Mouse (Mus musculus) adrenal gland, postnatal 10 days (tissue): ENCODE measurements around the gene Gatd1. TPM values are rescaled to one million over a fixed set of nuclear protein-coding genes. Genes with fewer than 3 reads are reported as not detected.
"Not testable (repeated sequence)": the region's sequence is repeated elsewhere in the genome, so short reads cannot be mapped to it uniquely, and the experiment has no call there.

ENCODE experiments used
- DNase-seq: peaks from one replicate; pipeline ENCODE4 v3.0.0; 2021; ENCODE audit warnings: mixed read lengths
- long read RNA-seq, 2 experiments: library from polyadenylated mRNA; stranded (forward); transcript quantifications; one replicate each; pipeline ENCODE4 v2.0.0; 2021
- total RNA-seq, 2 experiments: library from RNA; stranded (reverse); gene quantifications; 2 replicates each; pipeline ENCODE4 v1.2.3; 2021

Gene Gatd1
- total RNA-seq, result 10 to 100 TPM; 26.2 to 39.2 TPM
- long read RNA-seq, experiment 1, transcript Gatd1-201 (8 exons, 1,898 nt), result major isoform, 30 of 38 reads
- long read RNA-seq, experiment 1, partial matches to known transcripts, result 0 of 38 reads
- long read RNA-seq, experiment 1, other reads (novel, unspliced or antisense), result 7 of 38 reads
- long read RNA-seq, experiment 2, transcript Gatd1-201 (8 exons, 1,898 nt), result major isoform, 9 of 9 reads
- long read RNA-seq, experiment 2, partial matches to known transcripts, result 0 of 9 reads
- long read RNA-seq, experiment 2, other reads (novel, unspliced or antisense), result 0 of 9 reads

- DNase-seq, result peak; percentile 100
Measured at GRCm38 (mm10) chr7:141413809-141414584, at the start of gene Gatd1. Gatd1 (minus strand) TSS chr7:141414136.

- no peak for DNase-seq
Measured at GRCm38 (mm10) chr7:141462333-141462821, 48.4 kb upstream of the Gatd1 start.

GRCm38 (mm10) chr7:141461521-141462332, 47.8 kb upstream of the Gatd1 start:
- peak; percentile 59 for DNase-seq

- peak; percentile 34 for DNase-seq
Measured at GRCm38 (mm10) chr7:141460391-141461113, 46.6 kb upstream of the Gatd1 start, which contains the start of gene Cracr2b. Cracr2b (plus strand) TSS chr7:141461094.

- peak; percentile 12 for DNase-seq
Measured at GRCm38 (mm10) chr7:141460001-141460390, 46.1 kb upstream of the Gatd1 start.

- peak; percentile 67 for DNase-seq
Measured at GRCm38 (mm10) chr7:141459301-141459711, 45.4 kb upstream of the Gatd1 start.

GRCm38 (mm10) chr7:141458661-141459060, 44.7 kb upstream of the Gatd1 start:
- DNase-seq, result peak; percentile 15

GRCm38 (mm10) chr7:141457986-141458660, 44.2 kb upstream of the Gatd1 start:
- DNase-seq, result peak; percentile 74

GRCm38 (mm10) chr7:141457236-141457635, 43.3 kb upstream of the Gatd1 start:
- DNase-seq, result peak; percentile 19

- DNase-seq, result peak; percentile 75
Measured at GRCm38 (mm10) chr7:141456739-141457138, 42.8 kb upstream of the Gatd1 start.

GRCm38 (mm10) chr7:141455610-141456314, 41.8 kb upstream of the Gatd1 start:
- peak; percentile 85 for DNase-seq

GRCm38 (mm10) chr7:141454967-141455551, 41.1 kb upstream of the Gatd1 start, which contains the start of gene Pnpla2:
Pnpla2 (plus strand) TSS chr7:141455198.
- peak; percentile 98 for DNase-seq

GRCm38 (mm10) chr7:141453636-141454035, 39.7 kb upstream of the Gatd1 start:
- DNase-seq, result peak; percentile 16

GRCm38 (mm10) chr7:141451928-141452327, 38.0 kb upstream of the Gatd1 start:
- DNase-seq, result peak; percentile 65

- DNase-seq, result peak; percentile 96
Measured at GRCm38 (mm10) chr7:141447110-141447991, 33.4 kb upstream of the Gatd1 start, which contains the start of gene Rplp2. Rplp2 (plus strand) TSS chr7:141447370.

GRCm38 (mm10) chr7:141446374-141446773, 32.4 kb upstream of the Gatd1 start:
- not testable (repeated sequence) for DNase-seq

- DNase-seq, result peak; percentile 85
Measured at GRCm38 (mm10) chr7:141443828-141444237, 29.9 kb upstream of the Gatd1 start, which contains the start of gene Pidd1. Pidd1 (minus strand) TSS chr7:141444025.

GRCm38 (mm10) chr7:141443081-141443821, 29.3 kb upstream of the Gatd1 start:
- DNase-seq, result peak; percentile 52
